Mouse (Mus musculus): ENCODE data around the gene Oxct2a.
A peak's percentile ranks its signal among the peaks of the same experiment; 100 is the strongest.
"Not testable (repeated sequence)": the region's sequence is repeated elsewhere in the genome, so short reads cannot be mapped to it uniquely, and the experiment has no call there.

The Oxct2a gene

GRCm38 (mm10) chr4:123323534-123323933 lies at the start of gene Oxct2a:
Gene Oxct2a, minus strand, starts transcription at chr4:123323634.
- DNase-seq (ENCODE audit: low spot score) = no peak

GRCm38 (mm10) chr4:123363555-123363954 lies 40.1 kb upstream of the Oxct2a start:
- no peak for DNase-seq (ENCODE audit: low spot score)

- DNase-seq (ENCODE audit: low spot score) = no peak
Measured at GRCm38 (mm10) chr4:123360771-123361170, 37.3 kb upstream of the Oxct2a start.

GRCm38 (mm10) chr4:123358613-123359012 lies 35.2 kb upstream of the Oxct2a start:
- no peak for DNase-seq (ENCODE audit: low spot score)

- DNase-seq (ENCODE audit: low spot score) = no peak
Measured at GRCm38 (mm10) chr4:123355941-123356340, 32.5 kb upstream of the Oxct2a start.

GRCm38 (mm10) chr4:123353271-123353877 lies 29.9 kb upstream of the Oxct2a start:
- DNase-seq (ENCODE audit: low spot score) = no peak

GRCm38 (mm10) chr4:123343471-123343789 lies 20.0 kb upstream of the Oxct2a start:
- DNase-seq (ENCODE audit: low spot score) = no peak

- peak; percentile 23 for DNase-seq (ENCODE audit: low spot score)
Measured at GRCm38 (mm10) chr4:123342642-123343470, 19.4 kb upstream of the Oxct2a start, which contains the start of gene Bmp8a. Gene Bmp8a, minus strand, starts transcription at chr4:123343252.

- DNase-seq (ENCODE audit: low spot score) = no peak
Measured at GRCm38 (mm10) chr4:123342091-123342641, 18.7 kb upstream of the Oxct2a start.

GRCm38 (mm10) chr4:123340232-123340631 lies 16.8 kb upstream of the Oxct2a start:
- DNase-seq (ENCODE audit: low spot score) = no peak

GRCm38 (mm10) chr4:123337693-123338092 lies 14.3 kb upstream of the Oxct2a start:
- no peak for DNase-seq (ENCODE audit: low spot score)

- no peak for DNase-seq (ENCODE audit: low spot score)
Measured at GRCm38 (mm10) chr4:123335796-123336585, 12.6 kb upstream of the Oxct2a start.

GRCm38 (mm10) chr4:123335244-123335643 lies 11.8 kb upstream of the Oxct2a start:
- DNase-seq (ENCODE audit: low spot score) = not testable (repeated sequence)

- DNase-seq (ENCODE audit: low spot score) = no peak
Measured at GRCm38 (mm10) chr4:123334177-123334576, 10.7 kb upstream of the Oxct2a start.

- DNase-seq (ENCODE audit: low spot score) = no peak
Measured at GRCm38 (mm10) chr4:123333151-123333550, 9.7 kb upstream of the Oxct2a start.

- not testable (repeated sequence) for DNase-seq (ENCODE audit: low spot score)
Measured at GRCm38 (mm10) chr4:123331961-123332360, 8.5 kb upstream of the Oxct2a start.

- no peak for DNase-seq (ENCODE audit: low spot score)
Measured at GRCm38 (mm10) chr4:123331326-123331725, 7.9 kb upstream of the Oxct2a start.

GRCm38 (mm10) chr4:123328946-123329345 lies 5.5 kb upstream of the Oxct2a start:
- DNase-seq (ENCODE audit: low spot score) = no peak

- DNase-seq (ENCODE audit: low spot score) = no peak
Measured at GRCm38 (mm10) chr4:123327630-123328029, 4.2 kb upstream of the Oxct2a start.

- no peak for DNase-seq (ENCODE audit: low spot score)
Measured at GRCm38 (mm10) chr4:123326087-123326486, 2.7 kb upstream of the Oxct2a start.

GRCm38 (mm10) chr4:123322910-123323309 lies 524 bp downstream of the Oxct2a start:
- not testable (repeated sequence) for DNase-seq (ENCODE audit: low spot score)

- no peak for DNase-seq (ENCODE audit: low spot score)
Measured at GRCm38 (mm10) chr4:123314497-123314896, 8.9 kb downstream of the Oxct2a start.
